Mouse (Mus musculus): ENCODE results near the gene Rere.

The Rere gene

GRCm38 (mm10) chr4:150374651-150375447 lies 93.4 kb downstream of the Rere start:
- ATAC-seq (ENCODE audit: insufficient number of reproducible peaks, low FRiP score, low TSS enrichment), result no peak

- no peak for ATAC-seq (ENCODE audit: insufficient number of reproducible peaks, low FRiP score, low TSS enrichment)
These were observed 94.0 kb downstream of the Rere start for GRCm38 (mm10) chr4:150375448-150375935.

- ATAC-seq (ENCODE audit: insufficient number of reproducible peaks, low FRiP score, low TSS enrichment), result no peak
These were observed 97.9 kb downstream of the Rere start for GRCm38 (mm10) chr4:150379313-150379712.

GRCm38 (mm10) chr4:150379772-150380171 lies 98.3 kb downstream of the Rere start:
- no peak for ATAC-seq (ENCODE audit: insufficient number of reproducible peaks, low FRiP score, low TSS enrichment)

- no peak for ATAC-seq (ENCODE audit: insufficient number of reproducible peaks, low FRiP score, low TSS enrichment)
These were observed 98.8 kb downstream of the Rere start for GRCm38 (mm10) chr4:150380273-150380672.

GRCm38 (mm10) chr4:150382504-150382903 lies 101.1 kb downstream of the Rere start:
- ATAC-seq (ENCODE audit: insufficient number of reproducible peaks, low FRiP score, low TSS enrichment), result no peak

GRCm38 (mm10) chr4:150384405-150384804 lies 103.0 kb downstream of the Rere start:
- no peak for ATAC-seq (ENCODE audit: insufficient number of reproducible peaks, low FRiP score, low TSS enrichment)

- ATAC-seq (ENCODE audit: insufficient number of reproducible peaks, low FRiP score, low TSS enrichment), result no peak
These were observed 103.5 kb downstream of the Rere start for GRCm38 (mm10) chr4:150384899-150385298.

- ATAC-seq (ENCODE audit: insufficient number of reproducible peaks, low FRiP score, low TSS enrichment), result no peak
These were observed 107.1 kb downstream of the Rere start for GRCm38 (mm10) chr4:150388518-150388917.

- ATAC-seq (ENCODE audit: insufficient number of reproducible peaks, low FRiP score, low TSS enrichment), result no peak
These were observed 112.2 kb downstream of the Rere start for GRCm38 (mm10) chr4:150393607-150394006.

- no peak for ATAC-seq (ENCODE audit: insufficient number of reproducible peaks, low FRiP score, low TSS enrichment)
These were observed 112.6 kb downstream of the Rere start for GRCm38 (mm10) chr4:150394091-150394490.

GRCm38 (mm10) chr4:150396339-150396738 lies 114.9 kb downstream of the Rere start:
- ATAC-seq (ENCODE audit: insufficient number of reproducible peaks, low FRiP score, low TSS enrichment), result no peak

- no peak for ATAC-seq (ENCODE audit: insufficient number of reproducible peaks, low FRiP score, low TSS enrichment)
These were observed 115.6 kb downstream of the Rere start for GRCm38 (mm10) chr4:150396826-150397620.

GRCm38 (mm10) chr4:150399032-150399431 lies 117.6 kb downstream of the Rere start:
- no peak for ATAC-seq (ENCODE audit: insufficient number of reproducible peaks, low FRiP score, low TSS enrichment)

GRCm38 (mm10) chr4:150401830-150402607 lies 120.6 kb downstream of the Rere start:
- no peak for ATAC-seq (ENCODE audit: insufficient number of reproducible peaks, low FRiP score, low TSS enrichment)

GRCm38 (mm10) chr4:150402608-150402985 lies 121.2 kb downstream of the Rere start:
- ATAC-seq (ENCODE audit: insufficient number of reproducible peaks, low FRiP score, low TSS enrichment), result no peak

- no peak for ATAC-seq (ENCODE audit: insufficient number of reproducible peaks, low FRiP score, low TSS enrichment)
These were observed 122.5 kb downstream of the Rere start for GRCm38 (mm10) chr4:150403941-150404340.

GRCm38 (mm10) chr4:150404583-150404982 lies 123.1 kb downstream of the Rere start:
- ATAC-seq (ENCODE audit: insufficient number of reproducible peaks, low FRiP score, low TSS enrichment), result 0 out of 2 replicates have a peak, but pooled peaks have one; percentile 39

GRCm38 (mm10) chr4:150405786-150406185 lies 124.3 kb downstream of the Rere start:
- no peak for ATAC-seq (ENCODE audit: insufficient number of reproducible peaks, low FRiP score, low TSS enrichment)

- no peak for ATAC-seq (ENCODE audit: insufficient number of reproducible peaks, low FRiP score, low TSS enrichment)
These were observed 124.9 kb downstream of the Rere start for GRCm38 (mm10) chr4:150406320-150406719.

- no peak for ATAC-seq (ENCODE audit: insufficient number of reproducible peaks, low FRiP score, low TSS enrichment)
These were observed 125.4 kb downstream of the Rere start for GRCm38 (mm10) chr4:150406821-150407220.
